Mouse (Mus musculus): Measurements from ENCODE around the gene Fbxo10.

DNA sequence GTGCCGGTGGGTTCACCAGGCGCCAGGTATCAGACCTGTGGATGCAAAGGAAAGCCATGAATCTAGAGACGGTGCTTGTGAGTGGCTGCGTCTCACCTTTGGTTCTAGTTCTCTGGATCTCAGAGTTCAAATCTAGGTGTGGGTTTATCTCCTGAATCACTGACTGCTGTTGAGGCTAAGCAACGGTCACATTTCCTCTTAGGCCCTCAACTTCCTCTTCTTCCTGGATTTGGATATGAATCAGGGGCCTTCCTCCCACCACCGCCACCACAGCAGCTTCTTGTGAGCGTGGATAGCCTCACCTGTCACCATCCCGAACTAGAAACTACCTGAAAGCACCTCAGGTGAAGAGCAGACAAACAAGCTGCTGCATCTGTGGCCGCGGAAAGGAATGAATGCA lies 48.4 kb downstream of the Fbxo10 start:
- TF ChIP-seq CTCF (IDR thresholded peaks at IDR 0.05; ENCODE audit: low read depth, low read length) (no peak), GATA1 (IDR thresholded peaks at IDR 0.05; ENCODE audit: borderline replicate concordance, low read length) (no peak), TAL1 (conservative IDR thresholded peaks at IDR 0.05; ENCODE audit: low read depth, low read length) (no peak), POLR2AphosphoS5 (IDR thresholded peaks at IDR 0.05; ENCODE audit: insufficient replicate concordance, low read depth, low read length) (no peak)
